Mouse (Mus musculus) intestine, embryonic 15.5 days (tissue): ENCODE results near the gene Sfxn3. TPM values are rescaled to one million over a fixed set of nuclear protein-coding genes. Genes with fewer than 3 reads are reported as not detected.

Source experiments
- ATAC-seq: fragments of 200-750 bp; cut with Nextera tagmentation; 2 replicates; pipeline ENCODE4 v1.8.0; 2017; ENCODE audit warnings: moderate TSS enrichment, moderate library complexity
- H3K27ac ChIP-seq: fragments of 300-500 bp; sonication (generic); 2 replicates; pipeline ENCODE4 v1.5.1; 2015; ENCODE audit warnings: mild to moderate bottlenecking, inconsistent platforms
- H3K27me3 ChIP-seq: fragments of 300-500 bp; sonication (generic); replicated peaks from 2 replicates; pipeline ENCODE4 v1.6.1; 2015; ENCODE audit warnings: inconsistent platforms
- H3K36me3 ChIP-seq: fragments of 300-500 bp; sonication (generic); 2 replicates; pipeline ENCODE4 v1.6.1; 2015; ENCODE audit warnings: inconsistent platforms
- H3K4me1 ChIP-seq: fragments of 300-500 bp; sonication (generic); replicated peaks from 2 replicates; pipeline ENCODE4 v1.6.1; 2015; ENCODE audit warnings: inconsistent platforms
- H3K4me2 ChIP-seq: fragments of 300-500 bp; sonication (generic); replicated peaks from 2 replicates; pipeline ENCODE4 v1.6.1; 2015; ENCODE audit warnings: mild to moderate bottlenecking, inconsistent platforms
- H3K4me3 ChIP-seq: fragments of 300-500 bp; sonication (generic); replicated peaks from 2 replicates; pipeline ENCODE4 v1.5.1; 2015; ENCODE audit warnings: inconsistent platforms
- H3K9ac ChIP-seq: fragments of 300-500 bp; sonication (generic); 2 replicates; pipeline ENCODE4 v1.6.1; 2015; ENCODE audit warnings: inconsistent platforms
- H3K9me3 ChIP-seq: fragments of 300-500 bp; sonication (generic); 2 replicates; pipeline ENCODE4 v1.6.1; 2016; ENCODE audit warnings: inconsistent platforms
- WGBS: fragments of 180-500 bp; shearing (Covaris S2); methylation state at CpG from one replicate; pipeline ENCODE4 v1.1.7; 2015; 5-methylcytosine and 5-hydroxymethylcytosine counted together
- polyA plus RNA-seq: library from polyadenylated mRNA; unstranded; fragments of >200 nt; fragmentation: Nextera tagmentation; extraction: Ambion mirVana; gene quantifications from 2 replicates; pipeline ENCODE4 v1.2.1, GENCODE M21; 2015

The Sfxn3 gene
- polyA plus RNA-seq, 1 experiment from 2014 or later, result 19.4 TPM

DNA sequence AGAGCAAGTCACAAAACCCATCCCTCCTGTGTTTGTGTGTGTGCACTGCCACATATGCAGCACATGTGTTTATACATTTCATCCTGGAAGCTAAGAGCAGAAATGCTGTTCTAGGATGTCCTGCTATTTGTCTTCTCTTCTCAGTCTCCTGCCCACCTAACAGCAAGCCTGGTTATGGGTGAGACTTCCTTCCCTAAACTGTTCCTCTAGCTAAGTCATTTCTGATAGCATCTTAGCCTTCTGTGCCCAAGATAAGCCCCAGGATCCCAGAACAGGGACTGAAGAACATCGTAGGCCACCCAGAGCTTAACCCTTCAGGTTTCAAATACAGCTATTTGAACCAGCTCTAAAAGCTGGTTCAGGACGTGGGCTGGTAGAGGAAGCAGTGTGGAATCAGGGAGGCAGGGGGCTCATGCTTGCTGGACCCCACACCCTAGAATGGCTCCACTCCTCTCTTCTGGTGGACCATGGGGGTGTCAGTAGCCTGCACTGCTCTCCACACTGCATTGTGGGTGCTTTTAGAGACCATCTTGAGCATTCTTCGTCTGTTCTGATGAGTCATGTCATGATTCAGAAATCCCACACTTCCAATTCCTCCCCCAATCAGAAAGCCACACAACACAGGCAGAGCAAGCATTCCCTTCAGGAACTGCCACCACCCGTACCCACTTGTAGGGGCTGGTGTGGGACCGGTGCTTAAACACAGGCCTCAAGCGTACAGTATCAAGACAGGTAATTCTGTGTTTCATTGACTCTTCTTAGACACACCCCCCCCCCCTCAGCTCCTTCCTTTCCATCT, 7.8 kb downstream of the Sfxn3 start:
- H3K4me1 ChIP-seq, result peaks cover 11% of the 10 kb centered on the region; the same call in 1 of the 2 replicates
- H3K27ac ChIP-seq, result no peak overlapping the region
- H3K9me3 ChIP-seq, result no peaks in the 10 kb centered on the region
- no peak for ATAC-seq
- H3K36me3 ChIP-seq, result 0 out of 2 replicates have a peak, but pooled peaks cover 2% of the 10 kb centered on the region
- H3K9ac ChIP-seq, result no peak overlapping the region
- H3K4me2 ChIP-seq, result no peak overlapping the region
- no peaks in the 10 kb centered on the region for H3K27me3 ChIP-seq
- WGBS, result 81% methylated on average over 6 of the region's 6 CpGs
- H3K4me3 ChIP-seq, result no peak overlapping the region

DNA sequence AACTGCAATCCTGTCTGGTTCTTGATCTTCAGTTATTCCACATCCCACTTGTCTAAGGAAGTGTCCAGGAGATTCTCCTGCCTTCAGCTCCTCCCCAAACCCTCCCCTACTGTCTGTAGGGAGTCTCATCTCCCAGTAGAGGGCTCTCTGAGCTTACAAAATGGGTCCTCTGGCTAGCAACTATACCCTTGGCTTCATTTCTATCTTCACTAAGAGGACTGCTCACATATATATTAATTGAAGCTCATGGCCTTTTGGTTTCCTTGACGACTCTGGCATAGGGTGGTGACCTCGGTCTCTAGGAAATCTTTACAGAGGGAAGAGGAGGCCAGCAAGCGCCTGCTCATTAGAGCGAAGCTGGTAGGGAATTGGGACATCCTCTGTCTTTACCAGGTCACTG, 9.1 kb downstream of the Sfxn3 start:
- H3K27ac ChIP-seq, result no peak overlapping the region
- WGBS, result 39% methylated on average over 4 of the region's 4 CpGs

DNA sequence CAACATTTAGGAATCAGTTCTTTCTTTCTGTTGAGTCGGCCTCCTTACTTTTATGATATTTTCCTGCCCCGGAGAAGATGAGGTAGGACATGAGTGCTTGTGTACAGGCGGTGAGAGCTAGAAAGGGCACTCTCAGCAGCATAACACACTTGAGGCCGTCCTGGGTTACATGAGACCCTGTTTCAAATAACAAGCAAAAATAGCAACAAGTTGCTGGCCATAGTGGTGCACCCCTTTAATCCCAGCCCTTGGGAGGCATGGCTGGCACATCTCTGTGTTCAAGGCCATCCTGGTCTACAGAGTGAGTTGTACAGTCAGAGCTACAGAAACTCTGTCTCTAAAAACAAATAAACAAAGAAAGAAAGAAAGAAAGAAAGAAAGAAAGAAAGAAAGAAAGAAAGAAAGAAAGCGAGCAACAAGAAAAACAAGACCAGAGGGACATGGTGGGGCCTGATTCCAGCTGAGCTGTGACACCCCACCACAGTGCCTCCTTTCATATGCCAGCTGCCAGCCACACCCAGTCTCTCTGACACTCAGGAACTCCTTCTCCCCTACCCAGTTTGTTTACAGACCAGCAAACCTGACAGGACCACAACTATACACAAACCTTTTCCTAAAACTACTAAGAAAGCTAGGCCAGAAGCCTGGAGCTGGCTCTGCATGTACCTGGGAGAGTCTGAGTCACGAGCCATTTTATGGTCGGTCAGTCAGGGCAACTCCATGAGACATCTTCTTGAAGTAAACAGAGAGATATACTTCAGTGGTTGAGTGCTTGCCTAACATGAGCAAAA, 9.8 kb downstream of the Sfxn3 start:
- peaks cover 11% of the 10 kb centered on the region; the same call in 1 of the 2 replicates for H3K4me1 ChIP-seq
- H3K4me3 ChIP-seq, result peak overlapping the region; percentile 52
- 0 out of 2 replicates have a peak, but pooled peaks cover 2% of the 10 kb centered on the region for H3K36me3 ChIP-seq
- H3K9ac ChIP-seq, result no peak overlapping the region
- ATAC-seq, result no peak
- H3K9me3 ChIP-seq, result no peaks in the 10 kb centered on the region
- H3K27ac ChIP-seq, result peak overlapping the region; percentile 98
- peak overlapping the region; percentile 78 for H3K4me2 ChIP-seq
- WGBS, result 71% methylated on average over 7 of the region's 7 CpGs
- no peaks in the 10 kb centered on the region for H3K27me3 ChIP-seq

More for the DNA sequence above, 9.1 kb downstream of the Sfxn3 start:
- Histone ChIP-seq H3K9ac (no peak overlapping the region), H3K4me2 (no peak overlapping the region), H3K4me3 (no peak overlapping the region), H3K9me3 (no peaks in the 10 kb centered on the region), H3K27me3 (no peaks in the 10 kb centered on the region), H3K36me3 (0 out of 2 replicates have a peak, but pooled peaks cover 2% of the 10 kb centered on the region), H3K4me1 (peaks cover 11% of the 10 kb centered on the region; the same call in 1 of the 2 replicates)
- no peak for ATAC-seq

DNA sequence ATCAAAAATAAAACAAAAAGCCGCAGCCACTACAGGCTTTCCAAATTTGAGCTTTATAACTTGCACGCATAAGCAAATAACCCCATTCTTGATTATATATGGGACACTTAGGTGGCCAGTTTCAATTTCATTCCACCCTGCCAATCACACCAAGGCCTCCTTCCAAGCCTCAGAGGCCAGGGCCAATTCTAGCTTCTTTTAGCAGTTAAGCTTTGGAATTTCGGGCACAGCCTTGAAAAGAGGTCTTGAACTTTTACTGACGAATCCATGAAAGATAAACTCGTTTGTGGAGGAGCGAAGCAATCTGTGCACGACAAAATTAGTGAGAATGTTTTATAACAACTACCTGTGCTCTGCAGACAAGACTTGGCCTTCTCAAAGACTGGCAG, 10.4 kb downstream of the Sfxn3 start:
- H3K27ac ChIP-seq, result peak overlapping the region; percentile 98
- WGBS, result 35% methylated on average over 7 of the region's 7 CpGs
- H3K4me2 ChIP-seq, result peak overlapping the region; percentile 78
- no peaks in the 10 kb centered on the region for H3K9me3 ChIP-seq
- H3K4me3 ChIP-seq, result peak overlapping the region; percentile 52
- 0 out of 2 replicates have a peak, but pooled peaks cover 2% of the 10 kb centered on the region for H3K36me3 ChIP-seq
- peak overlapping the region; percentile 56 for H3K9ac ChIP-seq
- ATAC-seq, result no peak
- H3K4me1 ChIP-seq, result peaks cover 11% of the 10 kb centered on the region; the same call in 1 of the 2 replicates
- H3K27me3 ChIP-seq, result no peaks in the 10 kb centered on the region; the same call in 1 of the 2 replicates

DNA sequence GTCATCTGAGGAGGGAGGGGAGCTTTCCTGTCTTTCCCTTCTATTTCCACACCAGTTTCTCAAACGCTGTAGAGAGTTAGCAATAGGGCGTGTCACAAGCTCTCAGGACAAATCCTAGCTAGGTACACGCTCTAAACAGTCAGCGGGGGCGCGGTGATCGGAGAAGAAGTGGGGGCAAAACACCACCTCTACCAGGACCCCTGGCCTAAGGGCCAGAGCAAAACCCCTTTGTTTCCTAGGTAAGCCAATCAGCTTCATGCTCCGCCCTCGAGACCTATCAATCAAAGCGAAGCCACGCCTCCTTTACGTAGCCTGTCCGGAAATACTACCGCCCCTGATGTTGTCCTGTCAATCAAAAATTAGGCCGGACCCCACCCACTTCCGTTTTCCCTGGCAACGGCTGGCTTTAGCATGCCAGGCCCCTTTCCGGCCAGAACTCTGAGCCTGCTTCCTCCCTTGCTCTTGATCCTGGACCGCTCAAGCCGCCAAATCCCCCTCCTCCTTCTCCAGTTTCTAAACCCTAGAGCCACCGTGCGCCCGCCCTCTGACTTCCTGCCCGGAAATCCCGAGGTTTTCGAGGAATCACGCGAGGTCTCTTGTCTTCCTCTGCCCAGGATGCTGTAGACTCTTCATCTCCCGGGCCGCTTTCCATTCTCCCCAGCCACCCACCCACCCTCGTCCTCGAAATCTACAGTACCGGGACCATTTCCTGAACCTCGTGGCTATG, 11.0 kb downstream of the Sfxn3 start:
- WGBS, result under 1% methylated on average over 34 of the region's 34 CpGs
- peak overlapping the region; percentile 74 for H3K9ac ChIP-seq
- peaks cover 11% of the 10 kb centered on the region; the same call in 1 of the 2 replicates for H3K4me1 ChIP-seq
- peak overlapping the region; percentile 98 for H3K27ac ChIP-seq
- no peaks in the 10 kb centered on the region for H3K9me3 ChIP-seq
- H3K4me3 ChIP-seq, result peak overlapping the region; percentile 52
- peak overlapping the region; percentile 78 for H3K4me2 ChIP-seq
- ATAC-seq, result peak; percentile 94
- 0 out of 2 replicates have a peak, but pooled peaks cover 2% of the 10 kb centered on the region for H3K36me3 ChIP-seq
- no peaks in the 10 kb centered on the region; the same call in 1 of the 2 replicates for H3K27me3 ChIP-seq

DNA sequence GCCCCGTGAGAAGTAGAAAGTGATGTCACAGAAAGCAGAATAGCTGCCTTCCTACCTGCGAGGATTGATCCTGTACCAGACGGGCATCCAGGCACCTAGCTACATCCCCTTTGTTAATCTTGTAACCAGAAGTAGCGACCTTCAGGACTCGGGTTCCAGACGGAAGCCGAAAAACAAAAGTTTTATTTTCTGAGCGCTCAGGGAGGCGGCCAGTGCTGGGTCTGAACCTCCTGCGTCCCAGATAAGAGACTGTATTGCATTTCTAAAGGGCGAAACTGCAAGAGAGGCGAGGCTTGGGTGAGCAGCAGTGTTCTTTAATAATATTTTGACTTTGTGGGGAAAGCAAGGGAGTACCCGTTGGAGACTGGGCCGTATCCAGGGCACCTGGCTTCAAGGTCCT, 11.5 kb downstream of the Sfxn3 start:
- no peaks in the 10 kb centered on the region; the same call in 1 of the 2 replicates for H3K27me3 ChIP-seq
- H3K9me3 ChIP-seq, result no peaks in the 10 kb centered on the region
- no peak; the same call in none of the 2 replicates for ATAC-seq
- peaks cover 11% of the 10 kb centered on the region; the same call in 1 of the 2 replicates for H3K4me1 ChIP-seq
- H3K4me2 ChIP-seq, result peak overlapping the region; percentile 78
- peak overlapping the region; percentile 52 for H3K4me3 ChIP-seq
- H3K9ac ChIP-seq, result peak overlapping the region; percentile 74
- 0 out of 2 replicates have a peak, but pooled peaks cover 2% of the 10 kb centered on the region for H3K36me3 ChIP-seq
- under 1% methylated on average over 14 of the region's 14 CpGs for WGBS
- peak overlapping the region; percentile 98 for H3K27ac ChIP-seq

DNA sequence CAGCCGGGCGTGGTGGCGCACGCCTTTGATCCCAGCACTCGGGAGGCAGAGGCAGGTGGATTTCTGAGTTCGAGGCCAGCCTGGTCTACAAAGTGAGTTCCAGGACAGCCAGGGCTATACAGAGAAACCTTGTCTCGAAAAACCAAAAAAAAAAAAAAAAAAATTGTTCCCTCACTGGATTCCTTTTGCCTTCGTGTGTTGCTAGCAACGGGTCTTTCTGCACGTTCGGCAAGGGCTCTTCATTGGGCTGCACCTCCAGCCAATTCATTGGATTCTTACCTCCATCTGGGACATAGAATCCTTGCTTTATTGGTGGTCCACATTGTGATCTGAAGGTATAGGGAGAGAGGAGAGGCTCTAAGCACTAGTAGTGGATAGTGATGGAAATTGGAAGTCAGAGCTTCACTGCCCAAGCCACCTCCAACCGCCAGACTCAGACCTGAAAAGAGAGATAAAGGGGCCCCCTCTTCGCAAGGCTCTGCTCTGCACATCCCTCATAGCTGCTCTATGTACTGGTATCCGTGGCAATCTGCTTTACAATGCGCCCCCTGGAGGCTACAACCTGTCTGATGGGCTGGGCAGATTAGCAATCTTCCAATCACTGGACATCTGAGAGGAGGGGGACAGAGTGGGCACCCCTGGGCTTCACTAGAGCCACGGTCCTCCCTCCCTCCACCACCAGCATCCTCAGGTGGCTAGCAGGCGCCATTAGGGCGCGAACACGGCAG, 16.4 kb downstream of the Sfxn3 start:
- no peak overlapping the region for H3K4me2 ChIP-seq
- ATAC-seq, result peak; percentile 46; the same call in 1 of the 2 replicates

DNA sequence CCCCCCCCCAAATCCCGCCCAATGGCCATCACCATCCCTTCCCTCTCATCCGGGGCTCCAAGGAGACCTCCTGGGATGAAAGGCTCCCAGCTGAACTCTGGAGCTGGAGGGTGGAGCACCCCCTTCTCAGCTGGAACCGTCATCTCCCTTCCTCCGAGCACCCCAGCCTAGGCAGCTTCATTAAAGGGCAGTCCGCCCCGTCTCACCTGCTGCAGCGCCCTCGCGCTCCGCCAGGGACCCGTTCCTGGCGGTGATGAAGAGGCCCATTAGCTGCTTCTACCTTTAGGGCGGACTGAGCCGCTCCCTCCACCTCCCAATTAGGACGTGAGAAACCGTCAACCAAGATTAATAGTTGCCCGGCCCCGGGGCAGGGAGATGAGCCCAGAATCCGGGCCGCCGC, 17.9 kb downstream of the Sfxn3 start:
- no peak overlapping the region for H3K4me3 ChIP-seq
- WGBS, result 6% methylated on average over 21 of the region's 21 CpGs
- H3K27me3 ChIP-seq, result peaks cover 43% of the 10 kb centered on the region

More for the DNA sequence above, 16.4 kb downstream of the Sfxn3 start:
- WGBS, result 46% methylated on average over 20 of the region's 20 CpGs
- no peaks in the 10 kb centered on the region for H3K36me3 ChIP-seq
- no peak overlapping the region for H3K9ac ChIP-seq
- H3K27ac ChIP-seq, result no peak overlapping the region
- H3K4me1 ChIP-seq, result 0 out of 2 replicates have a peak, but pooled peaks cover 3% of the 10 kb centered on the region
- H3K27me3 ChIP-seq, result peaks cover 43% of the 10 kb centered on the region
- no peaks in the 10 kb centered on the region for H3K9me3 ChIP-seq
- H3K4me3 ChIP-seq, result no peak overlapping the region

DNA sequence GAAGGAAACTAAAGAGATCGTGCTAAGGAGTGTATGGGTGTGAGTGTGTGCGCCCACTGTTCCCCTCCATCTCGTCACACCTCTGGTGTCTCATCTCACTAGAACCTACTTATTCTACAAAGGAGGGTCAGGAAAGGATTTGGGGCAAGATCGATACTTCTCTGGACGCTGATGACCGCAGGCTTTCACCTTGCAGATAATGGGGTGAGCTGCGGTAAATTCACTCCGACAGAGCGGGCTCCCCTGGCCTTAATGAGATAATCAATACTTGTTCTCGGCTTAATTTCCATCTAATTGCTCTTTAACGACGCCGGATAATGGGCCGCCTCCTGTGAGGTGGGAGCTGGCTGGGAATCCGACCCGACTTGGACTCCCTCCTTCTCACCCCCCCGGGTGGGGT, 19.9 kb downstream of the Sfxn3 start:
- H3K36me3 ChIP-seq, result no peaks in the 10 kb centered on the region
- H3K27ac ChIP-seq, result no peak overlapping the region
- H3K9ac ChIP-seq, result no peak overlapping the region
- no peak overlapping the region for H3K4me2 ChIP-seq
- WGBS, result 27% methylated on average over 17 of the region's 17 CpGs
- H3K4me3 ChIP-seq, result no peak overlapping the region
- no peaks in the 10 kb centered on the region for H3K4me1 ChIP-seq
- H3K9me3 ChIP-seq, result no peaks in the 10 kb centered on the region
- no peak for ATAC-seq
- peaks cover 46% of the 10 kb centered on the region for H3K27me3 ChIP-seq

More for the DNA sequence above, 17.9 kb downstream of the Sfxn3 start:
- H3K27ac ChIP-seq, result no peak overlapping the region
- H3K36me3 ChIP-seq, result no peaks in the 10 kb centered on the region
- no peak overlapping the region for H3K9ac ChIP-seq
- H3K4me2 ChIP-seq, result no peak overlapping the region
- no peaks in the 10 kb centered on the region for H3K4me1 ChIP-seq
- H3K9me3 ChIP-seq, result no peaks in the 10 kb centered on the region
- ATAC-seq, result no peak; the same call in 1 of the 2 replicates

DNA sequence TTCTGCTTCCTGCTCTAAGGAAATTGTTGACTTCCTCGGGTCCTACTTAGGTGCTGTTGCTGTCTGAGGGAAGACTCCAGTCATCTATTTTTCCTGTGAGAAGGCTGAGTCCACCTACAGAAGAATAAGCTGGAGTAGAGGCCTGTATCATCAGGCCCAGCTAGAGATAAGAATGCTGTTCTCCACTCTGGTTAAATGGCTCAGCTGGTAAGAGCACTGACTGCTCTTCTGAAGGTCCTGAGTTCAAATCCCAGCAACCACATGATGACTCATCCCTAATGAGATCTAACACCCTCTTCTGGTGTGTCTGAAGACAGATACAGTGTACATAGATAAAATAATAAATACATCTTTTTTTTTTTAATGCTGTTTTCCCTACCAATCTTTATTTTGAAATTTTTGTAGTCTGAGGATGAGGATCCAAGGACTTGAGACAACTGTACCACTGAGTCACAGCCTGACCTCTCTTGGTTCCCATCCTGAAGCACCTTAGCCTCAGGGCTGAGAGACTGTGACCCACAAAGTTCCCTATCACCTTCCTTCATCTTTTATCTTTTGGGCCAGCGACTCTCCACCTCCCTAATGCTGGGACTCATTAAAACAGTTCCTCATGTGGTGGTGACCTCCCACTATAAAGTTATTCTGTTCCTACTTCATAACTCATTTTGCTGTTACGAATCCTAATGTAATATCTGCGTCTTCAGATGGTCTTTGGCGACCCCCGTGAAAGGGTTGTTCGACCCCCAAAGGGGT, 20.6 kb downstream of the Sfxn3 start:
- Histone ChIP-seq H3K4me3 (no peak overlapping the region), H3K9ac (no peak overlapping the region), H3K27me3 (peaks cover 46% of the 10 kb centered on the region), H3K9me3 (no peaks in the 10 kb centered on the region), H3K4me1 (no peaks in the 10 kb centered on the region), H3K27ac (no peak overlapping the region), H3K36me3 (no peaks in the 10 kb centered on the region), H3K4me2 (no peak overlapping the region)
- WGBS, result 74% methylated on average over 7 of the region's 7 CpGs
- ATAC-seq, result no peak
